Mouse (Mus musculus) left cerebral cortex, adult 18-20 months (tissue): Measurements from ENCODE around the gene Olfr1246. TPM values are rescaled to one million over a fixed set of nuclear protein-coding genes. Genes with fewer than 3 reads are reported as not detected.
"Not testable (repeated sequence)": the region's sequence is repeated elsewhere in the genome, so short reads cannot be mapped to it uniquely, and the experiment has no call there.

Source experiments
- DNase-seq, 2 experiments: peaks; one replicate each; pipeline ENCODE4 v3.0.0; 2021 to 2022; ENCODE audit warnings: low spot score in 2 of 2, mixed read lengths in 1 of 2
- long read RNA-seq, 2 experiments: library from polyadenylated mRNA; stranded (forward); transcript quantifications; one replicate each; pipeline ENCODE4 v2.0.0; 2021
- total RNA-seq, 2 experiments: library from RNA; stranded (reverse); gene quantifications; 2 replicates each; pipeline ENCODE4 v1.2.3; 2021

Olfr1246 gene
- not detected for total RNA-seq
- long read RNA-seq, experiment 1, result 0 reads
- long read RNA-seq, experiment 2, result 0 reads

- no peak for DNase-seq
Observed at GRCm38 (mm10) chr2:89593057-89593456, at the start of gene Olfr1246. Gene Olfr1246, minus strand, starts transcription at chr2:89593157.

GRCm38 (mm10) chr2:89634883-89635282 is 41.9 kb upstream of the Olfr1246 start, which contains the start of gene Olfr1249:
Gene Olfr1249, minus strand, starts transcription at chr2:89634983.
- no peak for DNase-seq

GRCm38 (mm10) chr2:89618145-89618544 is 25.2 kb upstream of the Olfr1246 start, which contains the start of gene Olfr1248:
Gene Olfr1248, minus strand, starts transcription at chr2:89618245.
- DNase-seq, result not testable (repeated sequence)

GRCm38 (mm10) chr2:89614030-89614429 is 21.1 kb upstream of the Olfr1246 start, which contains the start of gene Olfr1247:
Gene Olfr1247, minus strand, starts transcription at chr2:89614130.
- DNase-seq, result no peak

- no peak for DNase-seq
Observed at GRCm38 (mm10) chr2:89578347-89578746, 14.6 kb downstream of the Olfr1246 start, which contains the start of gene Olfr1245. Gene Olfr1245, minus strand, starts transcription at chr2:89578447.

GRCm38 (mm10) chr2:89562706-89563105 is 30.3 kb downstream of the Olfr1246 start:
- not testable (repeated sequence) for DNase-seq

GRCm38 (mm10) chr2:89544516-89544915 is 48.4 kb downstream of the Olfr1246 start:
- no peak for DNase-seq

- peak; percentile 6 to 16 for DNase-seq
Observed at GRCm38 (mm10) chr2:89539923-89540322, 53.0 kb downstream of the Olfr1246 start.

Other genes starting within 250 kb of the Olfr1246 start
- gene Olfr1234, start 228.3 kb downstream of the Olfr1246 start, total RNA-seq, result not detected
- gene Olfr1238, start 183.5 kb downstream of the Olfr1246 start, total RNA-seq, result not detected
- gene Olfr1239, start 172.8 kb downstream of the Olfr1246 start, total RNA-seq, result not detected
- not detected for gene Olfr1240, start 150.2 kb downstream of the Olfr1246 start, total RNA-seq
- not detected for gene Olfr1241, start 106.0 kb downstream of the Olfr1246 start, total RNA-seq
- gene Olfr1242, start 94.8 kb downstream of the Olfr1246 start, total RNA-seq, result not detected
- not detected for gene Olfr1243, start 61.7 kb downstream of the Olfr1246 start, total RNA-seq
- not detected for gene Olfr1245, start 14.7 kb downstream of the Olfr1246 start, total RNA-seq
- gene Olfr1247, start 21.0 kb upstream of the Olfr1246 start, total RNA-seq, result under 1 TPM in 1 of 2 experiments, not detected in 1; 0.05 TPM
- gene Olfr1248, start 25.1 kb upstream of the Olfr1246 start, total RNA-seq, result not detected
- not detected for gene Olfr1249, start 41.8 kb upstream of the Olfr1246 start, total RNA-seq
- gene Olfr1250, start 68.3 kb upstream of the Olfr1246 start, total RNA-seq, result not detected
- gene Olfr1251, start 78.8 kb upstream of the Olfr1246 start, total RNA-seq, result not detected
- not detected for gene Olfr1252, start 131.9 kb upstream of the Olfr1246 start, total RNA-seq
- not detected for gene Olfr1253, start 163.9 kb upstream of the Olfr1246 start, total RNA-seq
- gene Olfr1254, start 200.5 kb upstream of the Olfr1246 start, total RNA-seq, result not detected
- gene Olfr1255, start 218.9 kb upstream of the Olfr1246 start, total RNA-seq, result not detected
- gene Olfr1256, start 248.4 kb upstream of the Olfr1246 start, total RNA-seq, result not detected